Mouse (Mus musculus): ENCODE data around the gene Elof1. TPM values are rescaled to one million over a fixed set of nuclear protein-coding genes. Genes with fewer than 3 reads are reported as not detected.

Elof1 gene
- total and polyA plus RNA-seq, 3 experiments = 34.6 to 67.0 (median 42.6) TPM

GRCm38 (mm10) chr9:22092746-22093145 is 24.2 kb downstream of the Elof1 start:
- H3K27ac ChIP-seq = no peak overlapping the region
- H3K4me3 ChIP-seq = no peak overlapping the region
- H3K9ac ChIP-seq (ENCODE audit: low read depth, low read length) = no peak overlapping the region
- peaks cover 3% of the 10 kb centered on the region for H3K4me1 ChIP-seq (ENCODE audit: control insufficient read depth, insufficient read depth, low read length)
- intact Hi-C loops (cut with DNase I) = no loop called here
- no peak for DNase-seq
- no peaks in the 10 kb centered on the region for H3K27me3 ChIP-seq (ENCODE audit: control insufficient read depth, insufficient read depth, low read length)
- H3K79me2 ChIP-seq (replicated peaks; ENCODE audit: control insufficient read depth, insufficient read depth, low read length) = no peaks in the 10 kb centered on the region
- WGBS = 86% methylated on average over 6 of the region's 6 CpGs
- no peak for TF ChIP-seq POLR2A (IDR thresholded peaks at IDR 0.05; ENCODE audit: insufficient read depth, low read depth, low read length)
- no peak for TF ChIP-seq CTCF (IDR thresholded peaks at IDR 0.05)
- TF ChIP-seq EP300 (IDR thresholded peaks at IDR 0.05; ENCODE audit: insufficient read depth, low read depth, low read length) = no peak
- no peaks in the 10 kb centered on the region for H3K36me3 ChIP-seq (ENCODE audit: control insufficient read depth, insufficient read depth, low read length)

DNA sequence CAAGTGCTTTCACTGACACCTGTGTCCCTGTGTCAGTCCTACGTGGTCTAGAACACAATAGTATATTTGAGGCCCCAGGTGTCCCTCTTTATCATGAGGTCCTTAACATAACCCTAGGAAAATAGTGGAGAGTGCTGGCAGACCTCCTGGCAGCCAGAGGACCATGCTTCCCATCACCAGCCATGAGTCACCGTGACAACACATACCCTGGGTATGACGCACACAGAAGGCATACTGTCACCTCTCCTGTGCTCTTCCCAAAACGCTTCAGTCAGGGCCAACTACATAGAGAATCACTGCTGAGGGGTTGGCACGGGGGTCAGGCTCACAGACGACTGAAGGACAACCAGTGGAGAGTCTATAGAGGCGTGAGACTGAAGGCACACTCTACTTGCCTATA is 27.0 kb downstream of the Elof1 start:
- intact Hi-C loops (cut with DNase I) = no loop called here

DNA sequence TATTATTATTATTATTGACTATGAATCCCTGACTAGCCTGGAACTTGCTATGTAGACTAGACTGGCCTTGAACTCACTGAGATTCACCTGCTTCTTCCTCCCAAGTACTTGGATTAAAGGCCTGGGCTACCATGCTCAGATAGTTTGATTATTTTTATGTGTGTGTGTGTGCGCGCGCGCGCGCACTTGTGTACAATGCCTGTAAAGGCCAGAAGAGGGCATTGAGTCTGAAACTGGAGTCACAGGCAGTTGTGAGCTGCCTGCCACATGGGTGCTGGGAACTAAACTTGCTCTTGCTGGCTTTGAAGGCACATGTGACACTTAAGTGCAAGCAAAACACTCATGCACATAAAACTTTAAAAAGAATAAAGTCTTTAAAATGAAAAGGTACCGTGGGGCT is 27.7 kb downstream of the Elof1 start:
- 98% methylated on average over 7 of the region's 7 CpGs for WGBS
- Histone ChIP-seq H3K4me3 (no peak overlapping the region), H3K36me3 (ENCODE audit: control insufficient read depth, insufficient read depth, low read length) (no peaks in the 10 kb centered on the region), H3K4me1 (ENCODE audit: control insufficient read depth, insufficient read depth, low read length) (peaks cover 1% of the 10 kb centered on the region; the same call in 1 of the 2 replicates), H3K9ac (ENCODE audit: low read depth, low read length) (no peak overlapping the region), H3K79me2 (replicated peaks; ENCODE audit: control insufficient read depth, insufficient read depth, low read length) (no peaks in the 10 kb centered on the region), H3K27ac (no peak overlapping the region), H3K27me3 (ENCODE audit: control insufficient read depth, insufficient read depth, low read length) (no peaks in the 10 kb centered on the region)
- intact Hi-C loops (cut with DNase I) = no loop called here
- DNase-seq = no peak
- TF ChIP-seq CTCF (IDR thresholded peaks at IDR 0.05) (no peak), POLR2A (IDR thresholded peaks at IDR 0.05; ENCODE audit: insufficient read depth, low read depth, low read length) (no peak), EP300 (IDR thresholded peaks at IDR 0.05; ENCODE audit: insufficient read depth, low read depth, low read length) (no peak)

More for the DNA sequence above, 27.0 kb downstream of the Elof1 start:
- no peak overlapping the region for H3K27ac ChIP-seq
- DNase-seq = no peak
- TF ChIP-seq EP300 (IDR thresholded peaks at IDR 0.05; ENCODE audit: insufficient read depth, low read depth, low read length) (no peak), POLR2A (IDR thresholded peaks at IDR 0.05; ENCODE audit: insufficient read depth, low read depth, low read length) (no peak), CTCF (IDR thresholded peaks at IDR 0.05) (no peak)
- H3K9ac ChIP-seq (ENCODE audit: low read depth, low read length) = no peak overlapping the region
- peaks cover 1% of the 10 kb centered on the region; the same call in 1 of the 2 replicates for H3K4me1 ChIP-seq (ENCODE audit: control insufficient read depth, insufficient read depth, low read length)
- H3K79me2 ChIP-seq (replicated peaks; ENCODE audit: control insufficient read depth, insufficient read depth, low read length) = no peaks in the 10 kb centered on the region
- WGBS = 69% methylated on average over 7 of the region's 7 CpGs
- no peaks in the 10 kb centered on the region for H3K36me3 ChIP-seq (ENCODE audit: control insufficient read depth, insufficient read depth, low read length)
- H3K27me3 ChIP-seq (ENCODE audit: control insufficient read depth, insufficient read depth, low read length) = no peaks in the 10 kb centered on the region
- no peak overlapping the region for H3K4me3 ChIP-seq

DNA sequence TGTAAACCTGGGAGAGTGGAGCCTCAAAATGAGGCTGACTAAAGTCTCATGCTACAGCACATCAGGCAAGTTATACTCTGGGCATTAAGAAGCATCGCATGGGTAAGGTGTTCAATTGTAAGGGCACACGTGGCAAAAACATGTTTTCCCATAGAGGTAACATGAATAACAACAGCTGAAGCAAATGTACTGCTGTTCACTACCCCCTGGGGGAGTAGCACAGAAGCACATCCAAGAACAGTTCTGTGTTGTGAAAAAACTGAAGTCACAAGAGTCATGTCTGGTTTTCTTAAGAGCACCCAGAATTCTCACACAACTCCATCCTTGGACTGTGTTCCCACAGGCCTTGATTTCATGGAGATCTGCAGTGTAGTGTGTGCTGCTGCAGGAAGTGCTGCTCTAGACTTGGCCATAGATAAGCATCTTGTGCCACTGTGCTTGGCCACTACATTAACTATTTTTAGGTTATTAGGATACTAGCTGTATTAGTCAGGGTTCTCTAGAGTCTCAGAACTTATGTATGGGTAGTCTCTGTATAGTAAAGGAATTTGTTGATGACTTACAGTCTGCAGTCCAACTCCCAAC is 29.8 kb downstream of the Elof1 start:
- DNase-seq = no peak
- TF ChIP-seq EP300 (IDR thresholded peaks at IDR 0.05; ENCODE audit: insufficient read depth, low read depth, low read length) (no peak), CTCF (IDR thresholded peaks at IDR 0.05) (peak; percentile 43), POLR2A (IDR thresholded peaks at IDR 0.05; ENCODE audit: insufficient read depth, low read depth, low read length) (no peak)
- Histone ChIP-seq H3K4me3 (no peak overlapping the region), H3K27ac (no peak overlapping the region), H3K79me2 (replicated peaks; ENCODE audit: control insufficient read depth, insufficient read depth, low read length) (no peaks in the 10 kb centered on the region), H3K4me1 (ENCODE audit: control insufficient read depth, insufficient read depth, low read length) (peaks cover 1% of the 10 kb centered on the region; the same call in 1 of the 2 replicates), H3K27me3 (ENCODE audit: control insufficient read depth, insufficient read depth, low read length) (no peaks in the 10 kb centered on the region), H3K36me3 (ENCODE audit: control insufficient read depth, insufficient read depth, low read length) (no peaks in the 10 kb centered on the region), H3K9ac (ENCODE audit: low read depth, low read length) (no peak overlapping the region)
- WGBS = 87% methylated on average over 2 of the region's 2 CpGs
- intact Hi-C loops (cut with DNase I) = no loop called here

GRCm38 (mm10) chr9:22086012-22086411 is 31.0 kb downstream of the Elof1 start:
- Histone ChIP-seq H3K4me1 (ENCODE audit: control insufficient read depth, insufficient read depth, low read length) (peaks cover 1% of the 10 kb centered on the region; the same call in 1 of the 2 replicates), H3K27ac (peak overlapping the region; percentile 92), H3K36me3 (ENCODE audit: control insufficient read depth, insufficient read depth, low read length) (no peaks in the 10 kb centered on the region), H3K4me3 (peak overlapping the region; percentile 71), H3K27me3 (ENCODE audit: control insufficient read depth, insufficient read depth, low read length) (no peaks in the 10 kb centered on the region), H3K9ac (ENCODE audit: low read depth, low read length) (peak overlapping the region; percentile 78), H3K79me2 (replicated peaks; ENCODE audit: control insufficient read depth, insufficient read depth, low read length) (no peaks in the 10 kb centered on the region)
- intact Hi-C loops (cut with DNase I) = no loop called here
- WGBS = 71% methylated on average over 6 of the region's 6 CpGs
- no peak for DNase-seq
- TF ChIP-seq CTCF (IDR thresholded peaks at IDR 0.05) (no peak), POLR2A (IDR thresholded peaks at IDR 0.05; ENCODE audit: insufficient read depth, low read depth, low read length) (no peak), EP300 (IDR thresholded peaks at IDR 0.05; ENCODE audit: insufficient read depth, low read depth, low read length) (no peak)

- WGBS = under 1% methylated on average over 48 of the region's 48 CpGs
- peaks cover 1% of the 10 kb centered on the region; the same call in 1 of the 2 replicates for H3K4me1 ChIP-seq (ENCODE audit: control insufficient read depth, insufficient read depth, low read length)
- peak; percentile 91 to 95 for DNase-seq
- no peaks in the 10 kb centered on the region for H3K79me2 ChIP-seq (replicated peaks; ENCODE audit: control insufficient read depth, insufficient read depth, low read length)
- H3K27ac ChIP-seq = peak within 1 kb of the TSS; percentile 92
- intact Hi-C loops (cut with DNase I) = loop anchor here (2.0 kb wide), 1 partner anchor 14 kb away; the partner anchor contains the start of genes Gm49318 and Zfp653
- H3K36me3 ChIP-seq (ENCODE audit: control insufficient read depth, insufficient read depth, low read length) = no peaks in the 10 kb centered on the region
- H3K27me3 ChIP-seq (ENCODE audit: control insufficient read depth, insufficient read depth, low read length) = no peaks in the 10 kb centered on the region
- H3K9ac ChIP-seq (ENCODE audit: low read depth, low read length) = peak within 1 kb of the TSS; percentile 89
- peak; percentile 43; the same call in 1 of the 2 replicates for TF ChIP-seq EP300 (IDR thresholded peaks at IDR 0.05; ENCODE audit: insufficient read depth, low read depth, low read length)
- peak; percentile 96 for TF ChIP-seq POLR2A (IDR thresholded peaks at IDR 0.05; ENCODE audit: insufficient read depth, low read depth, low read length)
- no peak for TF ChIP-seq CTCF (IDR thresholded peaks at IDR 0.05)
- peak within 1 kb of the TSS; percentile 71 for H3K4me3 ChIP-seq
Measured at GRCm38 (mm10) chr9:22085022-22085834, 31.7 kb downstream of the Elof1 start, which contains the start of gene Ecsit. Ecsit (minus strand) TSS chr9:22085438.
